Mouse (Mus musculus) liver, adult 10 weeks (tissue): Measurements from ENCODE around the gene Trpm8. TPM values are rescaled to one million over a fixed set of nuclear protein-coding genes. Genes with fewer than 3 reads are reported as not detected.

ENCODE experiments used
- polyA plus RNA-seq: library from polyadenylated mRNA; stranded (reverse); fragments of 350-450 nt; fragmentation: Illumina TruSeq; extraction: RNeasy Lipid Tissue Mini Kit (QIAGEN cat#74804); gene quantifications from one replicate; pipeline ENCODE4 v1.2.3, GENCODE M21; 2014; ENCODE audit warnings: low read depth, low replicate concordance

Gene Trpm8
- polyA plus RNA-seq = not detected

GRCm38 (mm10) chr1:88277098-88277817 is at the start of gene Trpm8, which contains the start of gene Hjurp:
Gene Trpm8, plus strand, starts transcription at chr1:88277661.
Gene Hjurp, minus strand, starts transcription at chr1:88277633.

DNA sequence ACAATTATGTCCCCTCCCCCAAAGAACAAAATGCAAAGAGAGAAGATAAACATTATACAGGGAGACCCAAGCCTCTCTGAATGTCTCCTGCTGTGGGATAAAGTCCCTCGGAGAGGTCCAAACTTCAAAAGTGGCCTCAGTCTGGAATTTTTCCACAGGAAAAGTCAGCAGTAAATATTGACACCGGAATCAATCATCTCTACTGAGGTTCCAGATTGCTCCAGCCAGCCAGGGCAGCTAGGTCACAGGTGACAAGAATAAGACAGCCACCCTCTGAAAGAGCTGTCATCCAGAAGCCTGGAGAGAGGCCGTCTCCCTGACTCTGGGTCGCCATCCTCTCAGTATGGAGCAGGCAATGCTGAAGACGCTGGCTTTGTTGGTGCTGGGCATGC is 129.3 kb downstream of the Trpm8 start, which contains the start of gene Spp2:
TSS of gene Spp2 (plus strand) at position 155 of the 392 bp plus-strand sequence.

Other genes starting within 250 kb of the Trpm8 start
- 6.3 TPM for gene Ugt1a10, start 222.3 kb upstream of the Trpm8 start, polyA plus RNA-seq
- gene Ugt1a9, start 206.9 kb upstream of the Trpm8 start, polyA plus RNA-seq = 437 TPM
- gene Ugt1a8, start 189.8 kb upstream of the Trpm8 start, polyA plus RNA-seq = not detected
- gene Ugt1a7c, start 182.6 kb upstream of the Trpm8 start, polyA plus RNA-seq = 38.6 TPM
- 92.8 TPM for gene Ugt1a6b, start 174.4 kb upstream of the Trpm8 start, polyA plus RNA-seq
- 60.2 TPM for gene Ugt1a6a, start 142.9 kb upstream of the Trpm8 start, polyA plus RNA-seq
- 306 TPM for gene Ugt1a5, start 111.6 kb upstream of the Trpm8 start, polyA plus RNA-seq
- gene Ugt1a2, start 77.1 kb upstream of the Trpm8 start, polyA plus RNA-seq = 0.42 TPM
- gene Dnajb3, start 71.9 kb upstream of the Trpm8 start, polyA plus RNA-seq = not detected
- gene Ugt1a1, start 65.7 kb upstream of the Trpm8 start, polyA plus RNA-seq = 891 TPM
- gene Mroh2a, start 50.7 kb upstream of the Trpm8 start, polyA plus RNA-seq = 0.42 TPM
- 44.3 TPM for gene Hjurp, start within 50 bp of the Trpm8 start, polyA plus RNA-seq
- 140 TPM for gene Spp2, start 129.3 kb downstream of the Trpm8 start, polyA plus RNA-seq
- not detected for gene Glrp1, start 232.4 kb downstream of the Trpm8 start, polyA plus RNA-seq